Mouse (Mus musculus) MEL (cell line): Measurements from ENCODE around the gene Smu1. TPM values are rescaled to one million over a fixed set of nuclear protein-coding genes. Genes with fewer than 3 reads are reported as not detected.

Source experiments
- DNase-seq: peaks from one replicate; pipeline ENCODE4 v3.0.0; 2011; ENCODE audit warnings: low read depth, low spot score
- H3K27ac ChIP-seq: 2 replicates; pipeline ENCODE4 v1.5.1; 2012; ENCODE audit warnings: low read depth, mild to moderate bottlenecking, control low read depth, low read length, moderate library complexity; ENCODE audit not compliant: control insufficient read depth
- H3K27me3 ChIP-seq, 2 experiments: fragments of 150-350 bp in 1 of 2; sonication (generic) in 1 of 2; 2 replicates each; pipeline ENCODE4 v1.6.1; 2012; ENCODE audit warnings: low read length in 2 of 2, mild to moderate bottlenecking in 2 of 2, improper control_type of control experiment in 1 of 2, moderate library complexity in 1 of 2; ENCODE audit not compliant: insufficient read depth in 2 of 2, control insufficient read depth in 1 of 2
- H3K36me3 ChIP-seq, 2 experiments: 2 replicates each; pipeline ENCODE4 v1.6.1; 2012 to 2014; ENCODE audit warnings: low read length in 2 of 2, improper control_type of control experiment in 1 of 2, inconsistent platforms in 1 of 2, mild to moderate bottlenecking in 1 of 2; ENCODE audit not compliant: insufficient read depth in 2 of 2, control insufficient read depth in 1 of 2
- H3K4me1 ChIP-seq, 2 experiments: fragments of 150-350 bp in 1 of 2; sonication (generic) in 1 of 2; 2 replicates each; pipeline ENCODE4 v1.6.1; 2012; ENCODE audit warnings: low read length in 2 of 2, improper control_type of control experiment in 1 of 2, mild to moderate bottlenecking in 1 of 2; ENCODE audit not compliant: insufficient read depth in 2 of 2, control insufficient read depth in 1 of 2
- H3K4me3 ChIP-seq, 2 experiments: fragments of 150-350 bp in 1 of 2; sonication (generic) in 1 of 2; 2 replicates each; pipeline ENCODE4 v1.5.1; 2012; ENCODE audit warnings: low read depth in 2 of 2, low read length in 2 of 2, mild to moderate bottlenecking in 2 of 2, moderate library complexity in 2 of 2, control low read depth in 1 of 2, improper control_type of control experiment in 1 of 2; ENCODE audit not compliant: control insufficient read depth in 1 of 2, insufficient read depth in 1 of 2
- H3K79me2 ChIP-seq: 2 replicates; pipeline ENCODE4 v1.6.1; 2012; ENCODE audit warnings: mild to moderate bottlenecking, low read length, moderate library complexity; ENCODE audit not compliant: control insufficient read depth, poor library complexity, insufficient read depth
- H3K9ac ChIP-seq: 2 replicates; pipeline ENCODE4 v1.6.1; 2012; ENCODE audit warnings: low read depth, mild to moderate bottlenecking, control low read depth, low read length, moderate library complexity; ENCODE audit not compliant: control insufficient read depth, poor library complexity, severe bottlenecking
- H3K9me3 ChIP-seq: fragments of 150-350 bp; sonication (generic); replicated peaks from 2 replicates; pipeline ENCODE4 v1.6.1; 2012; ENCODE audit warnings: mild to moderate bottlenecking, low read length, improper control_type of control experiment, moderate library complexity; ENCODE audit not compliant: insufficient read depth
- BHLHE40 ChIP-seq: IDR thresholded peaks from 2 replicates; pipeline ENCODE4 v1.6.1; 2012; ENCODE audit warnings: low read depth, mild to moderate bottlenecking, inconsistent platforms, low read length, improper control_type of control experiment, borderline replicate concordance
- CHD2 ChIP-seq: IDR thresholded peaks from 2 replicates; pipeline ENCODE4 v1.6.1; 2011; ENCODE audit warnings: low read length, improper control_type of control experiment
- CTCF ChIP-seq, 3 experiments: IDR thresholded peaks in 2 of 3; conservative IDR thresholded peaks in 1 of 3; 2 replicates each; pipeline ENCODE4 v1.5.1; 2011 to 2012; ENCODE audit warnings: low read length in 3 of 3, low read depth in 2 of 3, mild to moderate bottlenecking in 2 of 3, improper control_type of control experiment in 1 of 3, inconsistent platforms in 1 of 3, mixed read lengths in 1 of 3, moderate library complexity in 1 of 3; ENCODE audit not compliant: control insufficient read depth in 1 of 3, insufficient read depth in 1 of 3, poor library complexity in 1 of 3, severe bottlenecking in 1 of 3
- E2F4 ChIP-seq: IDR thresholded peaks from 2 replicates; pipeline ENCODE4 v1.6.1; 2011; ENCODE audit warnings: low read depth, low read length, improper control_type of control experiment, borderline replicate concordance
- EP300 ChIP-seq, 2 experiments: IDR thresholded peaks; 2 replicates each; pipeline ENCODE4 v1.6.1; 2011; ENCODE audit warnings: improper control_type of control experiment in 2 of 2, low read length in 2 of 2, low read depth in 1 of 2, mild to moderate bottlenecking in 1 of 2
- ETS1 ChIP-seq: IDR thresholded peaks from 2 replicates; pipeline ENCODE4 v1.6.1; 2012; ENCODE audit warnings: low read depth, mild to moderate bottlenecking, inconsistent platforms, low read length, improper control_type of control experiment, moderate library complexity
- GABPA ChIP-seq: IDR thresholded peaks from 2 replicates; pipeline ENCODE4 v1.6.1; 2012; ENCODE audit warnings: low read depth, mild to moderate bottlenecking, inconsistent platforms, low read length, improper control_type of control experiment, moderate library complexity
- GATA1 ChIP-seq: IDR thresholded peaks from 2 replicates; pipeline ENCODE4 v1.6.1; 2011; ENCODE audit warnings: low read depth, low read length, improper control_type of control experiment
- HCFC1 ChIP-seq: IDR thresholded peaks from 2 replicates; pipeline ENCODE4 v1.6.1; 2012; ENCODE audit warnings: low read depth, mild to moderate bottlenecking, inconsistent platforms, low read length, improper control_type of control experiment, moderate library complexity
- JUND ChIP-seq: IDR thresholded peaks from 2 replicates; pipeline ENCODE4 v1.6.1; 2011; ENCODE audit warnings: low read depth, mild to moderate bottlenecking, improper control_type of control experiment, low read length
- KAT2A ChIP-seq: conservative IDR thresholded peaks from 2 replicates; pipeline ENCODE4 v1.6.1; 2012; ENCODE audit warnings: low read depth, low read length, improper control_type of control experiment, inconsistent platforms
- MAZ ChIP-seq: IDR thresholded peaks from 2 replicates; pipeline ENCODE4 v1.6.1; 2012; ENCODE audit warnings: low read depth, mild to moderate bottlenecking, inconsistent platforms, low read length, improper control_type of control experiment
- MEF2A ChIP-seq: IDR thresholded peaks from 2 replicates; pipeline ENCODE4 v1.6.1; 2014; ENCODE audit warnings: low read depth, mild to moderate bottlenecking, inconsistent platforms, low read length, improper control_type of control experiment; ENCODE audit not compliant: poor library complexity, insufficient replicate concordance, severe bottlenecking; ENCODE audit errors: extremely low read depth
- MXI1 ChIP-seq: IDR thresholded peaks from 2 replicates; pipeline ENCODE4 v1.6.1; 2011; ENCODE audit warnings: mild to moderate bottlenecking, low read depth, low read length, improper control_type of control experiment
- MYB ChIP-seq: IDR thresholded peaks from 2 replicates; pipeline ENCODE4 v1.6.1; 2011; ENCODE audit warnings: mild to moderate bottlenecking, low read depth, low read length, improper control_type of control experiment
- MYC ChIP-seq: IDR thresholded peaks from 2 replicates; pipeline ENCODE4 v1.6.1; 2011; ENCODE audit warnings: low read depth, mild to moderate bottlenecking, low read length, improper control_type of control experiment, moderate library complexity
- NELFE ChIP-seq: IDR thresholded peaks from 2 replicates; pipeline ENCODE4 v1.6.1; 2011; ENCODE audit warnings: low read depth, low read length, improper control_type of control experiment
- NRF1 ChIP-seq: IDR thresholded peaks from 2 replicates; pipeline ENCODE4 v1.6.1; 2014; ENCODE audit warnings: low read depth, mild to moderate bottlenecking, inconsistent platforms, low read length, improper control_type of control experiment, moderate library complexity; ENCODE audit not compliant: poor library complexity, insufficient read depth, severe bottlenecking
- POLR2A ChIP-seq, 2 experiments: IDR thresholded peaks; 2 replicates each; pipeline ENCODE4 v1.6.1; 2011 to 2012; ENCODE audit warnings: low read length in 2 of 2, mild to moderate bottlenecking in 2 of 2, control low read depth in 1 of 2, improper control_type of control experiment in 1 of 2, low read depth in 1 of 2, moderate library complexity in 1 of 2; ENCODE audit not compliant: control insufficient read depth in 1 of 2, insufficient read depth in 1 of 2, poor library complexity in 1 of 2
- POLR2AphosphoS2 ChIP-seq: IDR thresholded peaks from 2 replicates; pipeline ENCODE4 v1.6.1; 2011; ENCODE audit warnings: low read length, improper control_type of control experiment
- POLR2AphosphoS5 ChIP-seq: IDR thresholded peaks from 2 replicates; pipeline ENCODE4 v1.6.1; 2012; ENCODE audit warnings: low read depth, borderline replicate concordance, mild to moderate bottlenecking, inconsistent platforms, low read length, moderate library complexity, mixed read lengths
- RAD21 ChIP-seq: IDR thresholded peaks from 2 replicates; pipeline ENCODE4 v1.6.1; 2011; ENCODE audit warnings: mild to moderate bottlenecking, low read depth, low read length, improper control_type of control experiment
- RCOR1 ChIP-seq: IDR thresholded peaks from 2 replicates; pipeline ENCODE4 v1.6.1; 2012; ENCODE audit warnings: low read depth, mild to moderate bottlenecking, inconsistent platforms, low read length, improper control_type of control experiment
- SMC3 ChIP-seq: IDR thresholded peaks from 2 replicates; pipeline ENCODE4 v1.6.1; 2011; ENCODE audit warnings: low read depth, low read length, improper control_type of control experiment
- TCF12 ChIP-seq: IDR thresholded peaks from 2 replicates; pipeline ENCODE4 v1.6.1; 2014; ENCODE audit warnings: low read depth, mild to moderate bottlenecking, inconsistent platforms, low read length, improper control_type of control experiment, moderate library complexity
- UBTF ChIP-seq: IDR thresholded peaks from 2 replicates; pipeline ENCODE4 v1.6.1; 2012; ENCODE audit warnings: low read depth, mild to moderate bottlenecking, inconsistent platforms, low read length, improper control_type of control experiment, moderate library complexity, borderline replicate concordance; ENCODE audit not compliant: insufficient read depth
- USF1 ChIP-seq: IDR thresholded peaks from 2 replicates; pipeline ENCODE4 v1.6.1; 2014; ENCODE audit warnings: low read depth, mild to moderate bottlenecking, inconsistent platforms, low read length, improper control_type of control experiment, moderate library complexity
- USF2 ChIP-seq, 2 experiments: IDR thresholded peaks; 2 replicates each; pipeline ENCODE4 v1.6.1; 2011 to 2012; ENCODE audit warnings: improper control_type of control experiment in 2 of 2, low read length in 2 of 2, borderline replicate concordance in 1 of 2, inconsistent platforms in 1 of 2, low read depth in 1 of 2, mild to moderate bottlenecking in 1 of 2; ENCODE audit not compliant: insufficient read depth in 1 of 2
- ZC3H11A ChIP-seq: IDR thresholded peaks from 2 replicates; pipeline ENCODE4 v1.6.1; 2012; ENCODE audit warnings: low read depth, mild to moderate bottlenecking, inconsistent platforms, low read length, improper control_type of control experiment
- ZKSCAN1 ChIP-seq: IDR thresholded peaks from 2 replicates; pipeline ENCODE4 v1.6.1; 2012; ENCODE audit warnings: low read depth, mild to moderate bottlenecking, inconsistent platforms, low read length, improper control_type of control experiment, moderate library complexity
- polyA plus RNA-seq, 2 experiments: library from polyadenylated mRNA; stranded (reverse) in 1 of 2; unstranded in 1 of 2; fragments of >175 nt in 1 of 2; fragments of >200 nt in 1 of 2; gene quantifications; 2 replicates each; pipeline versions ENCODE4 v1.2.1 to v1.2.4; 2012; ENCODE audit warnings: low replicate concordance in 2 of 2, low read depth in 1 of 2; ENCODE audit not compliant: insufficient read length in 2 of 2, insufficient read depth in 1 of 2, missing spikeins in 1 of 2
- total RNA-seq: library from RNA; depleted of rRNA; stranded (reverse); fragments of 300-350 nt; gene quantifications from 2 replicates; pipeline ENCODE4 v1.2.3, GENCODE M21; 2012

Gene Smu1
- total and polyA plus RNA-seq, 3 experiments = 111 to 124 TPM; not detected in 1

GRCm38 (mm10) chr4:40807382-40807781 lies 49.7 kb upstream of the Smu1 start:
- DNase-seq = no peak
- no peak overlapping the region for H3K9ac ChIP-seq
- no peaks in the 10 kb centered on the region for H3K79me2 ChIP-seq

GRCm38 (mm10) chr4:40805401-40805800 lies 47.7 kb upstream of the Smu1 start:
- H3K4me3 ChIP-seq = no peak overlapping the region
- no peak for TF ChIP-seq HCFC1
- TF ChIP-seq USF2 (IDR thresholded peaks at IDR 0.05; ENCODE audit: borderline replicate concordance in 1 of 2, insufficient read depth in 1 of 2, low read depth in 1 of 2, low read length in 2 of 2) = no peak
- TF ChIP-seq MAZ = no peak
- TF ChIP-seq MYB = no peak
- no peak for TF ChIP-seq NRF1
- no peak for TF ChIP-seq BHLHE40
- no peak for TF ChIP-seq ZC3H11A
- TF ChIP-seq MYC = no peak
- no peak for TF ChIP-seq MEF2A
- TF ChIP-seq ZKSCAN1 = no peak
- TF ChIP-seq USF1 = no peak
- TF ChIP-seq JUND = no peak
- TF ChIP-seq CTCF (IDR thresholded peaks at IDR 0.05 in 2 of 3, conservative IDR thresholded peaks at IDR 0.05 in 1 of 3; ENCODE audit: control insufficient read depth in 1 of 3, insufficient read depth in 1 of 3, low read depth in 2 of 3, low read length in 3 of 3, poor library complexity in 1 of 3, severe bottlenecking in 1 of 3) = no peak
- no peak for TF ChIP-seq GATA1
- TF ChIP-seq POLR2AphosphoS5 = no peak
- TF ChIP-seq MXI1 = no peak
- TF ChIP-seq ETS1 = no peak
- TF ChIP-seq NELFE = no peak
- H3K9ac ChIP-seq = no peak overlapping the region
- no peak overlapping the region for H3K27ac ChIP-seq
- DNase-seq = no peak
- no peaks in the 10 kb centered on the region for H3K9me3 ChIP-seq
- no peaks in the 10 kb centered on the region for H3K79me2 ChIP-seq
- no peaks in the 10 kb centered on the region for H3K27me3 ChIP-seq
- no peaks in the 10 kb centered on the region for H3K36me3 ChIP-seq
- no peaks in the 10 kb centered on the region for H3K4me1 ChIP-seq

More at GRCm38 (mm10) chr4:40807382-40807781, 49.7 kb upstream of the Smu1 start:
- H3K27me3 ChIP-seq = no peaks in the 10 kb centered on the region
- no peak overlapping the region for H3K4me3 ChIP-seq
- no peaks in the 10 kb centered on the region for H3K36me3 ChIP-seq
- H3K9me3 ChIP-seq = no peaks in the 10 kb centered on the region
- no peaks in the 10 kb centered on the region for H3K4me1 ChIP-seq
- no peak for TF ChIP-seq CTCF (IDR thresholded peaks at IDR 0.05 in 2 of 3, conservative IDR thresholded peaks at IDR 0.05 in 1 of 3; ENCODE audit: control insufficient read depth in 1 of 3, insufficient read depth in 1 of 3, low read depth in 2 of 3, low read length in 3 of 3, poor library complexity in 1 of 3, severe bottlenecking in 1 of 3)
- no peak for TF ChIP-seq SMC3
- no peak for TF ChIP-seq MXI1
- no peak for TF ChIP-seq RAD21
- TF ChIP-seq E2F4 = no peak
- no peak for TF ChIP-seq RCOR1
- no peak for TF ChIP-seq TCF12
- no peak for TF ChIP-seq CHD2
- TF ChIP-seq POLR2A (IDR thresholded peaks at IDR 0.05; ENCODE audit: control insufficient read depth in 1 of 2, insufficient read depth in 1 of 2, low read depth in 1 of 2, low read length in 2 of 2, poor library complexity in 1 of 2) = no peak
- no peak for TF ChIP-seq ZKSCAN1
- no peak for TF ChIP-seq GABPA
- TF ChIP-seq KAT2A = no peak
- TF ChIP-seq UBTF = no peak
- no peak for TF ChIP-seq POLR2AphosphoS2
- no peak for TF ChIP-seq EP300 (IDR thresholded peaks at IDR 0.05; ENCODE audit: low read depth in 1 of 2, low read length in 2 of 2)
- H3K27ac ChIP-seq = no peak overlapping the region
